Mouse (Mus musculus) liver, embryonic 13.5 days (tissue): ENCODE data around the gene Cgnl1. TPM values are rescaled to one million over a fixed set of nuclear protein-coding genes. Genes with fewer than 3 reads are reported as not detected.
A peak's percentile ranks its signal among the peaks of the same experiment; 100 is the strongest.

Experiments
- ATAC-seq: fragments of 200-750 bp; cut with Nextera tagmentation; 2 replicates; pipeline ENCODE4 v1.8.0; 2017; ENCODE audit warnings: low read depth, mild to moderate bottlenecking, moderate number of reproducible peaks, moderate library complexity
- DNase-seq: peaks from one replicate; pipeline ENCODE4 v3.0.0; 2022
- H3K27ac ChIP-seq: fragments of 300-500 bp; sonication (generic); 2 replicates; pipeline ENCODE4 v1.5.1; 2015; ENCODE audit warnings: moderate library complexity, mild to moderate bottlenecking, inconsistent platforms
- H3K27me3 ChIP-seq: fragments of 300-500 bp; sonication (generic); 2 replicates; pipeline ENCODE4 v1.6.1; 2015; ENCODE audit warnings: mild to moderate bottlenecking, inconsistent platforms
- H3K36me3 ChIP-seq: fragments of 300-500 bp; sonication (generic); 2 replicates; pipeline ENCODE4 v1.6.1; 2015; ENCODE audit warnings: mild to moderate bottlenecking, inconsistent platforms
- H3K4me1 ChIP-seq: fragments of 300-500 bp; sonication (generic); replicated peaks from 2 replicates; pipeline ENCODE4 v1.6.1; 2015; ENCODE audit warnings: inconsistent platforms
- H3K4me2 ChIP-seq: fragments of 300-500 bp; sonication (generic); 2 replicates; pipeline ENCODE4 v1.6.1; 2015; ENCODE audit warnings: inconsistent platforms, mild to moderate bottlenecking, moderate library complexity
- H3K4me3 ChIP-seq: fragments of 300-500 bp; sonication (generic); replicated peaks from 2 replicates; pipeline ENCODE4 v1.5.1; 2015; ENCODE audit warnings: mild to moderate bottlenecking, inconsistent platforms
- H3K9ac ChIP-seq: fragments of 300-500 bp; sonication (generic); 2 replicates; pipeline ENCODE4 v1.6.1; 2015; ENCODE audit warnings: mild to moderate bottlenecking, inconsistent platforms
- H3K9me3 ChIP-seq: fragments of 300-500 bp; sonication (generic); replicated peaks from 2 replicates; pipeline ENCODE4 v1.6.1; 2016; ENCODE audit warnings: inconsistent platforms
- WGBS: fragments of 180-500 bp; shearing (Covaris S2); methylation state at CpG from one replicate; pipeline ENCODE4 v1.1.7; 2015; ENCODE audit not compliant: insufficient replicate concordance; 5-methylcytosine and 5-hydroxymethylcytosine counted together
- polyA plus RNA-seq: library from polyadenylated mRNA; unstranded; fragments of >200 nt; fragmentation: Nextera tagmentation; extraction: Ambion mirVana; gene quantifications from 2 replicates; pipeline ENCODE4 v1.2.1, GENCODE M21; 2015

The Cgnl1 gene
- polyA plus RNA-seq, 1 experiment from 2014 or later: 1.9 TPM

DNA sequence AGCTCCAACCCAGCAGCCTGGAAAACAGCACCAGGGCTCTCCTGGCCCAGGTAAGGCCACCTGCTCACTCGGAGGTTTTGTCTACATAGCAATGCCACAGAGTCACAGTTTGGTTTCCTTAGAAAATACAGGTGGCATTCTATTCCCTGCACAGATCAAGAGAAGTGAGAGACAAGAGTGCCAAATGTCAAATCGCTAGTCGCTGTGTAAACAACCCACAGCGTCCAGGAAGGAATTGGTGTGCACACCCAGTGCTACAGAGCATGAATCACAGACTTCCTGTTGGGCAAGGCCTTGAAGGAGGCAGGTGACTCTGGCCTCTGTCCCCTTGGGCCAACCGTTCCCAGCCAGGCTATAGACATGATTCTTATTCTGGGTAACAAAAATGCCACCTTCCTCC is 103.8 kb downstream of the Cgnl1 start:
- no peak for ATAC-seq
- H3K27ac ChIP-seq: no peak overlapping the region
- no peak overlapping the region for H3K4me2 ChIP-seq
- 21% methylated on average over 5 of the region's 5 CpGs for WGBS
- no peaks in the 10 kb centered on the region for H3K9me3 ChIP-seq
- no peaks in the 10 kb centered on the region for H3K27me3 ChIP-seq
- H3K9ac ChIP-seq: no peak overlapping the region
- no peak for DNase-seq
- no peak overlapping the region for H3K4me3 ChIP-seq
- H3K36me3 ChIP-seq: no peaks in the 10 kb centered on the region
- H3K4me1 ChIP-seq: peaks cover 39% of the 10 kb centered on the region

DNA sequence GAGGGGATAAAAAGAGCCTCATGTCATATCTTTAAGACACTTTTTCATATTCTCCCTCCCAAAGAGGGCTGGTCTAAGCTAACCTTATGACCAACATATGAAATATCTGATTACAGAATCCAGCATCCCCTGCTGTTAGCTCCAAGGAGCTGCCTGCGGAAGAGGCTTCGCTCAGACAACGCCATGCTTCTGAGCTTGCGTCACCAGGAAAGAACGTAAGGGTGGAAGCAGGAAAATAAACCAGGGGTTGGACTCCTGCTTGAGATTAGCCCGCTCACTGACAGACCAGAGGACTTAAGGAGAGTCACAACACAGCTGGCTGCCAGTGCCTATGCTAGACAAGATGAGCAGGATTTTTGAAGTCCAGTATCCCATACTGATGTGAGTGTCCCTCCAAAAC is 105.0 kb downstream of the Cgnl1 start:
- no peak overlapping the region for H3K4me2 ChIP-seq
- H3K4me3 ChIP-seq: no peak overlapping the region
- WGBS: 58% methylated on average over 6 of the region's 6 CpGs
- no peak overlapping the region for H3K27ac ChIP-seq
- no peak overlapping the region for H3K9ac ChIP-seq
- no peaks in the 10 kb centered on the region for H3K27me3 ChIP-seq
- H3K9me3 ChIP-seq: no peaks in the 10 kb centered on the region
- peaks cover 40% of the 10 kb centered on the region for H3K4me1 ChIP-seq
- DNase-seq: no peak
- H3K36me3 ChIP-seq: no peaks in the 10 kb centered on the region
- ATAC-seq: no peak

DNA sequence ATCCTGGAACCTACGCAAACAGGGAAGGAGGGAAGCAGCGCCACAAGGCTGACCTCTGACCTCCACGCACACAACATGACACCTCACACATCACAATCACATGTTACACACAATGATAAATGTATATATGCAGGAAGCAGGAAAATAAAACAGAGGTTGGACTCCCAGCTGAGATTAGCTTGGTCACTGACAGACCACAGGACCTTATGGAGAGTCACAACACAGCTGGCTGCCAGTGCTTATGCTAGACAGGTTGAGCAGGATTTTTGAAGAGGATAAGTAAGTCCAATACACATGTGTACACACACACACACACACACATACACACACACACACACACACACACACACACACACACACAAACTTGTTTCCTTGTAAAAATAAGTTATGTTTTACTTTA is 105.9 kb downstream of the Cgnl1 start:
- 69% methylated on average over 3 of the region's 3 CpGs for WGBS
- Histone ChIP-seq H3K27me3 (no peaks in the 10 kb centered on the region), H3K9ac (no peak overlapping the region), H3K4me3 (no peak overlapping the region), H3K36me3 (no peaks in the 10 kb centered on the region), H3K27ac (no peak overlapping the region), H3K4me2 (no peak overlapping the region), H3K9me3 (no peaks in the 10 kb centered on the region), H3K4me1 (peaks cover 40% of the 10 kb centered on the region)
- no peak for DNase-seq
- ATAC-seq: no peak

- Histone ChIP-seq H3K9ac (no peak overlapping the region), H3K36me3 (no peaks in the 10 kb centered on the region), H3K4me3 (no peak overlapping the region), H3K4me1 (peaks cover 40% of the 10 kb centered on the region), H3K27me3 (no peaks in the 10 kb centered on the region), H3K27ac (no peak overlapping the region), H3K4me2 (no peak overlapping the region), H3K9me3 (no peaks in the 10 kb centered on the region)
- ATAC-seq (no peak), DNase-seq (no peak)
- WGBS: 73% methylated on average over 3 of the region's 3 CpGs
Measured at GRCm38 (mm10) chr9:71664855-71665254, 106.5 kb downstream of the Cgnl1 start.

GRCm38 (mm10) chr9:71663421-71664217 is 107.8 kb downstream of the Cgnl1 start:
- Histone ChIP-seq H3K4me2 (no peak overlapping the region), H3K36me3 (no peaks in the 10 kb centered on the region), H3K4me1 (peaks cover 46% of the 10 kb centered on the region), H3K27ac (0 out of 2 replicates have a peak overlapping the region, but pooled peaks have one; percentile 16), H3K4me3 (no peak overlapping the region), H3K9me3 (no peaks in the 10 kb centered on the region), H3K27me3 (no peaks in the 10 kb centered on the region), H3K9ac (no peak overlapping the region)
- WGBS: 59% methylated on average over 11 of the region's 11 CpGs
- ATAC-seq (peak; percentile 49), DNase-seq (no peak)

DNA sequence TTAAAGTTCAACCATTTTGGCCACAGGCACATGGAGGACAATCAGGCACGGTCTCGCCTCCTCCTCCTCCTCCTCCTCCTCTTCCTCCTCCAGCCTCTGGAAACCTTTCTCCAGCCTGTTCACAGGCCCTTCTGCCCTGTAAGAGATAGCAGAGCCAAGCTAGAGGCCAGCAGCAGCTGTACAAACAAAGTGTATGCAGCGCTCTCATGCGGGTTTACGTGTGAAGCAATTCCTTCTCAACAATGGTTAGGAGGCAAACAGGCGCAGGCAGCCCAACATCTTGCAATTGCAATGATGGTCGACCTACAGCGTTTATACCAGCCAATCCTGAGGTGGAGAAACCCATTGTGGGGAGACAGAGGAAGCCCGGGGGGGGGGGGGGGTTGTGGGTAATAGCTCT is 110.9 kb downstream of the Cgnl1 start:
- Histone ChIP-seq H3K27me3 (no peaks in the 10 kb centered on the region), H3K4me3 (no peak overlapping the region), H3K4me1 (peaks cover 38% of the 10 kb centered on the region), H3K9ac (no peak overlapping the region), H3K4me2 (no peak overlapping the region), H3K36me3 (no peaks in the 10 kb centered on the region), H3K9me3 (no peaks in the 10 kb centered on the region), H3K27ac (peak overlapping the region; percentile 53; the same call in 1 of the 2 replicates)
- DNase-seq (no peak), ATAC-seq (no peak)
- WGBS: 23% methylated on average over 9 of the region's 9 CpGs

GRCm38 (mm10) chr9:71659681-71660080 is 111.7 kb downstream of the Cgnl1 start:
- H3K4me1 ChIP-seq: peaks cover 38% of the 10 kb centered on the region
- no peak for DNase-seq

DNA sequence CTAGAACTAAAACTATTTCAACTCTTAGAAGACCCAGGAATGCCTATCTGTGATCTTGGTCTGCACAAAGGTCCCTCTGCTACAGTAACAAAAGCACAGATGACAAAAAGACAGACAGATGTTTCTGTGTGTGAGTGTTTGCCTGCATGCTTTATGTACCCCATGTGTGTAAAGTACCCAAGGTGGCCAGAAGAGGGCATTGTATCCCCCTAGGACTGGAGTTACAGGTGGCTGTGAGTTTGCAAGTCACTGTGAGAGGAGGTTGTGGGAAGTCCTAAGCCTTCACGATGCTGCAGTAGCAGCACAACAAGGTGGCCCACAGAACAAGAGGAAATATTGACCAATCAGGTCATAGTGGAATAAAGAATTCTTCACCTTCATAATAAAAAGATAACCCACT is 114.2 kb downstream of the Cgnl1 start:
- H3K9ac ChIP-seq: no peak overlapping the region
- H3K27me3 ChIP-seq: no peaks in the 10 kb centered on the region
- H3K27ac ChIP-seq: no peak overlapping the region
- ATAC-seq (no peak), DNase-seq (no peak)
- 96% methylated on average over 1 of the region's 1 CpGs for WGBS
- no peak overlapping the region for H3K4me2 ChIP-seq
- no peaks in the 10 kb centered on the region for H3K9me3 ChIP-seq
- no peaks in the 10 kb centered on the region for H3K36me3 ChIP-seq
- H3K4me1 ChIP-seq: peaks cover 26% of the 10 kb centered on the region
- H3K4me3 ChIP-seq: no peak overlapping the region

More at GRCm38 (mm10) chr9:71659681-71660080, 111.7 kb downstream of the Cgnl1 start:
- Histone ChIP-seq H3K4me2 (no peak overlapping the region), H3K27me3 (no peaks in the 10 kb centered on the region), H3K27ac (peak overlapping the region; percentile 53; the same call in 1 of the 2 replicates), H3K36me3 (no peaks in the 10 kb centered on the region), H3K9ac (no peak overlapping the region), H3K9me3 (no peaks in the 10 kb centered on the region), H3K4me3 (no peak overlapping the region)
- 42% methylated on average over 5 of the region's 5 CpGs for WGBS
- ATAC-seq: no peak

DNA sequence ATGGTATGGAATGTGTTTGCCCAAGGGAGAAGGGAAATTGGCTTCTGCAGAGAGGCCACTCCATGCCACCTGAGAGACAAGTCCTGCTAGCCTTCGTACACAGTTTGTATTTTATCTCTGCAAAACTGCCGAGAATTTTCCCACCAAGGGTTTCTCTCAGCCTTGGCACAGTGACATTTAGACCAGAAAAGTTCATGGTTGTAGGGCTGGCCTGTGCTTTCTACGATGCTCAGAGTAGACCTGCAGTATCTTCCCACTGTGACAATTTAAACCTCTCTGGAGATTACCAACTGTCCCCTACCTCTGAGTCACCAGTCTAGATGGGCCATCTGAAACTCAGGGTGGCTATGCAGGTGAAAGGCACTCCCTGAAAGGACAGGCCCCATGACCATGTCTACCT is 116.5 kb downstream of the Cgnl1 start:
- Histone ChIP-seq H3K4me3 (no peak overlapping the region), H3K9me3 (no peaks in the 10 kb centered on the region), H3K36me3 (no peaks in the 10 kb centered on the region), H3K4me2 (no peak overlapping the region), H3K27me3 (no peaks in the 10 kb centered on the region), H3K4me1 (peaks cover 8% of the 10 kb centered on the region), H3K9ac (no peak overlapping the region), H3K27ac (no peak overlapping the region)
- DNase-seq: no peak
- WGBS: 50% methylated on average over 3 of the region's 3 CpGs
- no peak for ATAC-seq

DNA sequence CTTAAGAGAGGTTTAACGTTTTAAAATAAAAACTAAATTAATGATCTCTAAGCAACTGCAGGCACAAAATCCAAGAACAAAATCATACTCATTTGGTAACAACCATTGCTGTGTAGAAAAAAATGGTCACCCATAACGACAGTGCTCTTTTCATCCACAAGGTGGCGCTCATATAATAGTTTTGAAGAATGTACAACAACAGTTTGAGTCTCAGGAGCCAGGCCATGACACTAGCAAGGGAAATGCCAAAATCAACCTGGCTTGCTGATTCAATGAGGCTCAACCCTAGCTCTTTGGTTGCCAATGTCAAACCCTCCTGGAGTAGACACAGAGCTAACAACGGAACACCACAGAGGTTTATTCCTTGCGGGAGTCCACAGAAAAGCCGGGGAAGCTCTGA is 125.3 kb downstream of the Cgnl1 start:
- Histone ChIP-seq H3K9me3 (no peaks in the 10 kb centered on the region), H3K4me1 (no peaks in the 10 kb centered on the region), H3K27ac (no peak overlapping the region), H3K36me3 (peaks cover 10% of the 10 kb centered on the region), H3K27me3 (no peaks in the 10 kb centered on the region), H3K4me2 (no peak overlapping the region), H3K4me3 (no peak overlapping the region), H3K9ac (no peak overlapping the region)
- peak; percentile 19 for DNase-seq
- 34% methylated on average over 6 of the region's 6 CpGs for WGBS
- no peak for ATAC-seq

GRCm38 (mm10) chr9:71643611-71644010 is 127.8 kb downstream of the Cgnl1 start:
- no peaks in the 10 kb centered on the region for H3K9me3 ChIP-seq
- no peak overlapping the region for H3K27ac ChIP-seq
- no peaks in the 10 kb centered on the region for H3K4me1 ChIP-seq
- H3K4me2 ChIP-seq: no peak overlapping the region
- H3K9ac ChIP-seq: no peak overlapping the region
- ATAC-seq (no peak), DNase-seq (no peak)
- no peak overlapping the region for H3K4me3 ChIP-seq
- WGBS: 73% methylated on average over 4 of the region's 4 CpGs
- H3K36me3 ChIP-seq: peaks cover 10% of the 10 kb centered on the region
- H3K27me3 ChIP-seq: no peaks in the 10 kb centered on the region

GRCm38 (mm10) chr9:71642270-71642669 is 129.1 kb downstream of the Cgnl1 start:
- no peak for ATAC-seq
- no peak overlapping the region for H3K9ac ChIP-seq
- 70% methylated on average over 3 of the region's 3 CpGs for WGBS
- H3K27ac ChIP-seq: no peak overlapping the region
- no peak overlapping the region for H3K4me3 ChIP-seq
- no peaks in the 10 kb centered on the region for H3K4me1 ChIP-seq
- no peaks in the 10 kb centered on the region for H3K9me3 ChIP-seq
- no peak for DNase-seq
- H3K27me3 ChIP-seq: no peaks in the 10 kb centered on the region
- H3K36me3 ChIP-seq: peaks cover 10% of the 10 kb centered on the region
- no peak overlapping the region for H3K4me2 ChIP-seq
